Mouse (Mus musculus) induced T-regulatory cell, adult 2 months (primary cell): ENCODE data around the gene Tbc1d21.

Experiments used
- DNase-seq: peaks from one replicate; pipeline ENCODE4 v3.0.0-alpha.2; 2012; ENCODE audit warnings: low read depth

The Tbc1d21 gene

DNA sequence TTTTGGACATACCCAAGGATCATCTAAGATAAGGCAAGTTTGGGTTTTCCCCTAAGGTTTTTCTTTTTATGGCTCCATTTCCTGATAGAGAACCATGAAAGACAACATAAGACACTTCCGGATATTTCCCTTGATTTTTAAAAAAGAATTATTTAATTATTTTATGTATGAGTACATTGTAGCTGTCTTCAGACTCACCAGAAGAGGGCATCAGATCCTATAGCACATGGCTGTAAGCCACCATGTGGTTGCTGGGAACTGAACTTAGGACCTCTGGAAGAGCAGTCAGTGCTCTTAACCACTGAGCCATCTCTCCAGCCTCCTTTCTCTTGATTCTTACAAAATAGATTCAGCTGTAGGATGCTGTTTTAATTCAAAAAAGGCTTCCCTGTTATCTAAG is 28.5 kb downstream of the Tbc1d21 start:
- no peak for DNase-seq

DNA sequence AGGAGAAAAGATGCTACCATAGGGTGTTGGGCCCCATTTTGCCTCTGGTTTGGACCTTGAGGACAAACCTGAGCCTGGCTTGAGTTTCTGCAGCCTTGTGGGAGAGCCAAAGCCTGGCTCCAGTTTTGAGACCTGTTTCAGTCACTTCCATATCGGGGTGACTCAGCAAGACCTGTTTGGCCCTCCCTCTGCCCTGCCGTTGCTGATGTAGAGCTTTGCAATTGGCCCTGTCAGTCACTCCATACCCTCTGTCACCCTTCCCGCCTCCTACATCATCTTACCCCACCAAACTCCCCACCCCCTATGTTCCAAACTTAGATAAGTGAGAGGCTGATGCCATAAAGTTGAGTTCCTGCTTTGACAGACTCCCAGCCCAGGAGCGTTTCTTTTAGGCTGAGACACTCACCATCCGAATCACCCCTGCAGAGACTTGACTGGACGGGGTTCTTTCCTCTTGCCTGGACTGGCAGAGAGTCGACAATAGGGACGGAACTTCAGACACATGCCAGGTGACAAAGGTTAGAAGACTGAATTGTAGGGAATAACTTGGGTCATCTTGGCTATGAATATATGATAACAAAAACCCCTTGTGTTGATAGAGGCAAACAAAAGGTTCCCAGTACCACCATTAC is 33.5 kb downstream of the Tbc1d21 start:
- no peak for DNase-seq

DNA sequence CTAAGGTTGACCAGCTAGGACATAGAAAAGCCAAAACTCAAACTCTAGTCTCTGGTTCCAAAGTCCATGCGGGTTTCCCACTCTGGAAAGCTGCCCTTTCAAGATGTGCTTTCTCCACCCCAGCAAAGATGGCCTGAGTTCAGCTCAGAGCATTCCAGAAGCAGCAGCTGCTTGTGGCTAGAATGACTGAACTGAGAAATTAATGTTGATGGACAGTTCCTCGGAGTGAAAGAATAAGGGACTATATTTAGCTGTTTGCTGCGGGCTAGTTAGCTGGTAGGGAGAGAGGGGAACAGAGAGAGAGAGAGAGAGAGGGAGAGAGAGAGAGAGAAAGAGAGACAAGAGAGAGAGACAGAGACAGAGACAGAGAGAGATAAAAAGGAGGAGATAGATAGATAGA is 39.0 kb downstream of the Tbc1d21 start:
- DNase-seq = no peak

DNA sequence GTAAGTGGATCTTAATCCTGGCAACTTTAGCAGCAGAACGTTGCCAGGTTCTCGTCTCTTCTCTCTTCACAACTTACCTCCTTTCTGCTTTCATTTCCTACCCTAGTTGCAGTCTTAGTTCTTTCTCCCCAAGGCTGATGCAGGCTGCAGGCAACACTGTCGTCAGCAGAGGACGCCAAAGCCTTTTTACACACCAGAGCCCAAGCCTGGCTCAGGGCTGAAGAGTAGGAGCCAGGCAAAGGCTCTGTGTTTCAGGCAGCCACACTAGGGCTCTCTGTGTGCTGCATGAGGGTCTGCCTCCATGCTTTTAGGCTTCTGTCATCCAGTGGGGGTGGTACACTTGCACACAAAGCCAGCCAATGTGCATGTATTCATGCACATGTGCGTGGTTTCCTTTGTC is 40.0 kb downstream of the Tbc1d21 start:
- DNase-seq = no peak

DNA sequence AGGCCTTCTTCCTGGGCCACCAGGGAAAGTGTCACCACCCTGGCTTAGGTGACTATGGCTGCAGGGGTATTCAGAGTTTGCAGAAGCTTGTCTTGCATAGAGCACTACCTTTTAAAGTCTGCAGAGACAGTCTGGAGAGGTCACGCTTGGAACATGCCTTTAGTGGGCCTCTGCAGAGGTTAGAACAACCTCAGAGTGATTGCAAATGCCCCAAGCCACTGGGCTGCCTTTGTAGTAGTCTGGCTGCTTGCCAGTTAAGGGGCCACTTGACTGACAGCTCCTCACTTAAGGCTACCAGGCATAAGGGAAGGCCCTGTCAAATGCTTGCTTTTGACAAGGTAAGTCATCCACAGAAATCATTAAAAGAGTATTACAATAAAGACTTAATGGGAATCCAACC is 42.9 kb downstream of the Tbc1d21 start:
- DNase-seq = no peak

DNA sequence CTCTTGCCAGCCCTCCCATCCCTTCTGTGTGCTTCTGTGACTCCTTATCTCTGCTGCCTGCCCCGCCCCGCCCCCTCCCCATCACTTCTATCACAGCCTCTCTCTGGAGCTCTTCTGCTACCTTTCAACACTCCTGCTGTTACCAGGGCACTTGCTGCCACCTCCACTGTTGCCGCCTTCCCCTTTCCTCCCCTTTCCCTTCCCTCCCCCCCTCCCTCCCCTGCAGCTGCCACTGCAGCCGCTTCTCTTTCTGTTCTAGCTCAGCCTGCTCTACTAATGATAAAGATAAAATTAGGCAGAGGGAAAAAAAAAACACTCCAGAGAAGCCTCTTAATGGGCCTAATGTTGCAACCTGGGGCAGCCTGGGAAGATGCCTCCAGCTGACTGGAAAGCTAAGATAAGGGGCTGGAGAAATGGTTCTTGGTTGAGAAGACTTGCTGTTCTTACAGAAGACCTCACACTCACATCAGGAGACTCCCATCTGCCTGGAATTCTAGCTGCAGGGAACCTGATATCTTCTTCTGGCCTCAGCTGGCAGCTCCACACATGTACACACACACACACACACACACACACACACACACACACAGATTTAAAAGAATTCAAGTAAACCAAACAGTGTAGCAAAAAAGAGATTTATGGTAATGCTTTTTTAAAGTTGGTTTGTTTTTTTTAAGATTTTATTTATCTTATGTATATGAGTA is 43.6 kb downstream of the Tbc1d21 start:
- no peak for DNase-seq

DNA sequence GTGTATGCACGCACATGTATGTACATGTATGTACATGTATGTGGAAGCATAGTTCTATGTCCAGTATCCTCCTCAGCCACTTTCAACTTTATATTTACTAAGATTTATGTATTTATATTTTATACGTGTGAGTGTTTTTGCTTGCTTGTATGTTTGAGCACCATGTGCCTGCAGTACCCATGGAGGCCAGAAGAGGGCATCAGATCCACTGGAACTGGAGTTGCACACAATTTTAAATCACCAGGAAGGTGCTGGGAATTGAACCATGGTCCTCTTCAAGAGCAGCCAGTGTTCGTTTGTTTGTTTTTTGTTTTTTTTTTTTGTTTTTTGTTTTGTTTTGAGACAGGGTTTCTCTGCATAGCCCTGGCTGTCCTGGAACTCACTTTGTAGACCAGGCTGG is 48.6 kb downstream of the Tbc1d21 start:
- peak; percentile 7 for DNase-seq

DNA sequence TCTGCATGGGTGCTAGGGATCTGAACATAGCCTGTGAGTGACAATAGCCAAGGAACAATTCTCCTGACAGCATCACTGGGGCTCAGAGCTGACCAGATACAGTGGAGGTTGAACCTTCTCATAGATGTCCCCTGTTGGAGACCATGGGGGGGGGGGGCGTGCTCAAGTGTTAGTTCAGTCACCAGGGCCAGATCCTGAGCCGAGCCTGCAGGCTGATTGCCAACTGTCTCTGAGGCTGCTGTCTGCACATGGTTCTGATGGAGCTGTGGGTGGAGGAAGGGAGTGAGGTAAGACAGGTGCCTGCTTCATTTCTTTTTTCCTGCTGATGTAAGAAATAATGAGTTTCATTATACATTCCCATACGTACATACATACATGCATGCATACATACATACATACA is 51.9 kb downstream of the Tbc1d21 start:
- DNase-seq = no peak

DNA sequence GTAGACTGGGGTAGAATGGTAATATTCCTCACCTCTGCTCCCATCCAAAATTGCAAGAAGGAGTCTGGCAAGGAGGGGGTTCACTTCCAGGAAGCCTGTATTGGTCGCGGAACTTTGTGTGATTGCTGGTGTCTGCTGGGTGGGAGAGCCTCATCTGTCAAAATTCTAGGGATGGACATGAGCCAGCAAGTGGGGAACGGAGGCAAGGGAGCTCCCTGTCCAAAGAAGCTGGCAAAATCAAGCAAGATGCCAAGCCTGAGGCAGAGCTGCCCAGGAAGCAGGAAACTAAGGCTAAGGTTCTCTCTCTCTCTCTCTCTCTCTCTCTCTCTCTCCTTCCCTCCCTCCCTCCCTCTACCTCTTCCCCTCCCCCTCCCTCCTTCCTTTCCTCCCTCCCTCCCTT is 52.9 kb downstream of the Tbc1d21 start:
- no peak for DNase-seq

DNA sequence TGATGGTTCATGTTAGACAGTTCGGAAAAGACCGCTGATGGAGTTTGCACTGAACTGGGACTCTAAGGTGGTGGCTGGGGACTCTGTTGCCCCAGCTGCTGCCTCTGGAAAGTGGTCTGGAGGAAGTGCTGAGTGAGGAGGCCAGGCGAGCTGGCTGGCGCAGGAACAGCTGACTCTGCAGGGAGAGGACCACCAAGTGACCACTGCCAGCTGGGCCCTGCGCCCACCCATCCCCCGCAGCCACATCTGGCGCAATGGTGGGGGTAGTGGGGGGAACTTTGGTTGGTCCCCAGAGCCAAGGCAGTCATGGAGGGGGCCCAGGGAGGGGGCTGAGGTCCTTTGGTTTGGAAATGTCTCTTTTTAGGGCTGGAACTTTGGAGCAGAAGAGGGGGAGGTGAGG is 53.5 kb downstream of the Tbc1d21 start:
- DNase-seq = no peak

DNA sequence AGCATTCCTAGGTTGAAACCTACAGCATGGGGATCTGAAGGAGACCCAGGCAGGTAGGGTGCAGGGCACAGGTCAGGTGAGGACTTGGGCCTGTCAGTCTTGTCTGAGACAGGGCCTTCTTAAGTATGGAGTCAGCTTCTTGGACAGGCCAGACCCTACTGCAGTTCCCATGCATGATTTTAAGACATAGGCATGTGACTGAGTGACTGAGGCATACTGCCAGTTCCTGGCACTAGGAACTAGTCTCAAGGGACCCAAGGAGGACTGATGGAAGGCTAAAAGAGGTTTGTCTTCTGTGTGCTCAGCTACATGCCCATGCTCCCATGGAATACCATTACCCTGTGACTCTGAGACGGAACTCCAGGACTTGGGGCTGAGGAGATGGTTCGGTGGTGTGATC is 54.4 kb downstream of the Tbc1d21 start:
- no peak for DNase-seq

DNA sequence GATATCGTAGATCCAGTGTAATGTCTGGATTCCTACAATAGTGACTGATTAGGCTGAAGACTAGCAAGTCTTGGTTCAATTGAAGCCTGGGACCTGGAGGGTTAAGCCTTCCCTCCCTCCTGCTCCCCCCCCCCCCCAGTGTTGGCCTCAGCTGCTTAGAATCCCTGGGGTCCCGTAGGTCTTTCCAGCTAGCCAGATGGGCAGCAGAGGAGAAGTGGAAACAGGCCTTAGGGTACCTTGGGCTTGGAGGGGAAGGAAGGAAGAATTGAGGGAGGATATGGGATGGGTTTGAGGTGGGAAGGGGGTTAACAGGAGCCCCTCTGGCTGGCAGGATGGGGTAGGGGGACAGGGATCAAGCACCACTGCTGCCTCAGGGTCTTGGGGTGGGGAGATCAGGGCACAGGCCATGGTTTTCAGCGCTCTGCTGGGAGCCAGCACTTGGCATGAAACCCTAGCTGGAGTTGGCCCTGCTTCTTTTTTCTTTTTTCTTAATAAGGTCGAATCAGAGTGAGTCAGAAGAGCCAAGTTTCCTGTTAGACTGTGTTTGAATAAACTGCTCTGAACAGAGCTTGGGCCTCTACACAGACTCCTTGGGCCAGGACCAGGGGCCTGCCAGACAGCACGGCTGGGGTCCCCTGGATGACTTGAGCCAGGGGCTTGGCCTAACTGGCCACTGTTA is 55.4 kb downstream of the Tbc1d21 start:
- no peak for DNase-seq

DNA sequence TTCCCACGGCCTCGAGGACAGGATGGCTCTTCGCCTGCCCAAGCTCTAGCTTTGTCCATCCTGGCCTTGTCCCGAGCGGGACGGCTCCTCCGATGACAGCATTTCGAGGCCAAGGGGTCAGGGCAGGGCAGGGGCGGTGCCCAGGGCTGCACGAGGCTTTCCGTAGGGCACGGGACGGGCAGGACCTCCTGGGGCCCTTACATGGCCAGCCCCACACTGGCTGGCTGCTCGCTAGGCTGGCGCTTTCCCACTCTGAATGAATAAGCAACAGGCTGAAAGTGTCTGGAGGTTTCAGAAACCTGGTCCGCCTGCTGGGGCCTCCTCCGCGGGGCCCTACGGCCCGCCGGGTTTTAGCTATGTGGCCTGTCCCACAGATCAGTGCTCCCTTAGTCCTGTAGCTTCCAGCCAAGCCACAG is 57.3 kb downstream of the Tbc1d21 start, which contains the start of gene Loxl1:
Gene Loxl1, minus strand, starts transcription at position 243 of the 416 bp plus-strand sequence.
- no peak for DNase-seq

DNA sequence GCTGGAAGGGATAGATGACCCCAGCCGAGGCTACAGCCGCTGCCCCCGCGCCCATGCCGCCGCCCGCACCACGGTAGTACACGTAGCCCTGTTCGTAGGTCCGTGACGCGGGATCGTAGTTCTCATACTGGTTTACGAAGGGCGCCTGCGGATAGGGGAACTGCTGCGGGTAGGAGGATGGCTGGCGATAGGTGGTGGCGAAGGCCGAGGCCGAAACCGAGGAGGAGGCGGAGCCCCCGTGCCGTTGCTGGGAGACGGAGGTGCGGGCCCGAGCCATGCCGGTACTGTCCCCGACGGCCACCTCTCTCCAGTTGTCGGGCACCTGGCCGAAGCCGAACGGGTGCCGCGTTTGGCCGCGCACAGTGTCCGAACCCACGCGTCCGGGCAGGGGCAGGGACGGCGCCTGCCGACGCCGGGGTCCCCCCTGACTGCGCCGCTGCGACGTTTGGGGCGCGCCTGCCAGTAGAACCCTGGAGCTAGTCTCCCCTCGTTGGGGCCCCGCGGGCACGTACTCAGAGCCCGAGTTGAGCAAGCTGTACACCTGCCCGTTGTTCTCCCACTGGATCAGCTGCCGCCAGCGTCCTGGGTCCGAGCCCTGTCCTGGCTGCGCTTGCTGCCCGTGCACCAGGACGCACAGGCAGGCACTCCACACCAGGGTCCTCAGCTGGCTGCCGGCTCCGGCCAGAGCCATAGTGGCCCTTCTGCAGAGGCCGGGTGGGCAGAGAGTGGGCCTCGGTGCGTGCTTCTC is 57.9 kb downstream of the Tbc1d21 start:
- DNase-seq = no peak

DNA sequence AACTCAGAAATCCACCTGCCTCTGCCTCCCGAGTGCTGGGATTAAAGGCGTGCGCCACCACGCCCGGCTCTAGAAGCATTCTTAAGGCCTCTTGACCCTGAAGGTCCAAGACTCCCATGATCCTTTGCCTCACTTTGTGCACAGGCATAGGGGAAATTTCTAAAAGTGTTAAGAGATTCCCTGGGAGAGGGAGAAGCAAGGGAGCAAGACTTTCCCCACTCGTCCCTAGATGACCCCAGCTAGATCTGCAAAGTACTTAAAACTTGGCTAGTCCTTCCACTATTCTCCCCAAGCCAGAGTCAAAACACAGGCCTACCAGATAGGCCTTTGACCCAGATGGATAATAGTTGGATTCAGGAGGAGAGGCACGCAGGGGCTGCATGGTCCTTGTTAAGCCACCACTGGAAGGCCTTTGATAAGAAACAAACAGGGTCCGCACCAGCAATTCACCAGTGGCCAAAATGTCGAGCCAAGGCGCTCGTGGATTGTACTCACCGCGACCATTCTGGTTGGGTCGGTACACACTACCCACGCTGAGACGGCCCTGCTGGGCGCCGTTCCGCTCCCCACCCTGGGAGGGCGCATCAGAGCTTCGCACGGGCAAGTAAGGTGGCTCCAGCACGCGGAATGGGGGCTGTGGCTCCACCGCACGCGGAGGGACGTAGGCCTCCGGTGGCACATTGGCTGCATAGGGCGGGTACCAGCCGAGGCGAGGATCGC is 58.9 kb downstream of the Tbc1d21 start:
- DNase-seq = no peak

DNA sequence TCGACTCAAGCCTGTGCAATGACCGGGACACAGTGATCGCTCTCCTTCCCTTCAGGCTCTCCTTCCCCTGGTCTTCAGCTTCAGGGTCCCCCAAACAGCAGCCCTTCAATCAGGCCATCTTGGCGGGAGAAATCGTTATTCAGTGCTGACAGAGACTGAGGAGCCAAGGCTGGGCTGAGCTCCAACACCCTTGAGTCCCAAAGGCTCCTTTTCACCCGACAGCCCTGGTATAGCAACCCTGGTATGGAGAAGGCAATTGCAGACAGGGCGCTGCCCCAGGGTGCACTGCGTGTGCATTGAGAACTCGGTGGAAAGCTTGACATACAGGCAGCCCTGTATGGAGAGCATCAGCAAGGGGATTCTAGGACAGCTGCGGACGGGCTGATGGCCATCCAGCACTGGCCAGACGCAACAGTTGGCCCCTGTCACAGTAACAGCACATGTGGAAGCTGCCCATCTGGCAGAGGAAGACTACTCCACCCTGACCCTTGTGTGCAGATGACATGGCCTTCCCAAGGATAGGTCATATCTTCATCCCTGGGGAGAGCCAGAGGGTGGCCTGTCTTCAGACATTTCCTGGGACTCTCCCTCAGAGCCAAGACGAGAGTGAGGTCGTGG is 60.1 kb downstream of the Tbc1d21 start:
- no peak for DNase-seq
